Mouse (Mus musculus) cerebellum, adult 11 months (tissue): ENCODE results near the gene Tcp1.
"Not testable (repeated sequence)": the region's sequence is repeated elsewhere in the genome, so short reads cannot be mapped to it uniquely, and the experiment has no call there.

Source experiments
- DNase-seq: peaks from one replicate; pipeline ENCODE4 v3.0.0; 2022

The Tcp1 gene

GRCm38 (mm10) chr17:12915488-12915880 lies at the start of gene Tcp1:
Gene Tcp1 (plus strand): TSS chr17:12915701.
- no peak for DNase-seq

- no peak for DNase-seq
These were observed 48.6 kb upstream of the Tcp1 start for GRCm38 (mm10) chr17:12866853-12867252.

- no peak for DNase-seq
These were observed 47.5 kb upstream of the Tcp1 start, which contains the start of gene Mas1 for GRCm38 (mm10) chr17:12868043-12868442. Gene Mas1 (minus strand): TSS chr17:12868143.

GRCm38 (mm10) chr17:12868640-12869039 lies 46.9 kb upstream of the Tcp1 start:
- DNase-seq: no peak

- peak; percentile 29 for DNase-seq
These were observed 43.0 kb upstream of the Tcp1 start for GRCm38 (mm10) chr17:12872275-12873028.

GRCm38 (mm10) chr17:12875734-12876133 lies 39.8 kb upstream of the Tcp1 start, which contains the start of gene Mrgprh:
Gene Mrgprh (plus strand): TSS chr17:12876034.
- no peak for DNase-seq

- DNase-seq: peak; percentile 75
These were observed 35.3 kb upstream of the Tcp1 start for GRCm38 (mm10) chr17:12880178-12880577.

- DNase-seq: no peak
These were observed 34.3 kb upstream of the Tcp1 start for GRCm38 (mm10) chr17:12881216-12881615.

- no peak for DNase-seq
These were observed 28.9 kb upstream of the Tcp1 start for GRCm38 (mm10) chr17:12886620-12887019.

GRCm38 (mm10) chr17:12887021-12887775 lies 28.3 kb upstream of the Tcp1 start:
- DNase-seq: no peak

- no peak for DNase-seq
These were observed 24.4 kb upstream of the Tcp1 start for GRCm38 (mm10) chr17:12891054-12891453.

GRCm38 (mm10) chr17:12892033-12892432 lies 23.5 kb upstream of the Tcp1 start:
- DNase-seq: no peak

- no peak for DNase-seq
These were observed 17.8 kb upstream of the Tcp1 start for GRCm38 (mm10) chr17:12897674-12898073.

GRCm38 (mm10) chr17:12898607-12899006 lies 16.9 kb upstream of the Tcp1 start:
- DNase-seq: not testable (repeated sequence)

- DNase-seq: no peak
These were observed 13.2 kb upstream of the Tcp1 start for GRCm38 (mm10) chr17:12902291-12902690.

- no peak for DNase-seq
These were observed 11.8 kb upstream of the Tcp1 start for GRCm38 (mm10) chr17:12903372-12904333.

GRCm38 (mm10) chr17:12904349-12904748 lies 11.2 kb upstream of the Tcp1 start:
- DNase-seq: no peak

- no peak for DNase-seq
These were observed 9.7 kb upstream of the Tcp1 start for GRCm38 (mm10) chr17:12905810-12906209.

- no peak for DNase-seq
These were observed 9.1 kb upstream of the Tcp1 start for GRCm38 (mm10) chr17:12906436-12906835.

GRCm38 (mm10) chr17:12909361-12910280 lies 5.9 kb upstream of the Tcp1 start, which contains the start of gene Pnldc1:
Gene Pnldc1 (minus strand): TSS chr17:12910230.
- no peak for DNase-seq

GRCm38 (mm10) chr17:12910391-12910790 lies 5.1 kb upstream of the Tcp1 start:
- no peak for DNase-seq
